Mouse (Mus musculus) neural tube, embryonic 15.5 days (tissue): Measurements from ENCODE around the gene Bcl9. TPM values are rescaled to one million over a fixed set of nuclear protein-coding genes. Genes with fewer than 3 reads are reported as not detected.

Experiments used
- ATAC-seq: fragments of 200-750 bp; cut with Nextera tagmentation; 2 replicates; pipeline ENCODE4 v1.8.0; 2017; ENCODE audit warnings: mild to moderate bottlenecking, moderate TSS enrichment, moderate library complexity; ENCODE audit not compliant: low FRiP score
- H3K27ac ChIP-seq: fragments of 300-500 bp; sonication (generic); replicated peaks from 2 replicates; pipeline ENCODE4 v1.5.1; 2015; ENCODE audit warnings: mild to moderate bottlenecking, inconsistent platforms
- H3K27me3 ChIP-seq: fragments of 300-500 bp; sonication (generic); replicated peaks from 2 replicates; pipeline ENCODE4 v1.6.1; 2015; ENCODE audit warnings: inconsistent platforms
- H3K36me3 ChIP-seq: fragments of 300-500 bp; sonication (generic); 2 replicates; pipeline ENCODE4 v1.6.1; 2015; ENCODE audit warnings: inconsistent platforms
- H3K4me1 ChIP-seq: fragments of 300-500 bp; sonication (generic); 2 replicates; pipeline ENCODE4 v1.6.1; 2015; ENCODE audit warnings: inconsistent platforms
- H3K4me2 ChIP-seq: fragments of 300-500 bp; sonication (generic); 2 replicates; pipeline ENCODE4 v1.6.1; 2015; ENCODE audit warnings: inconsistent platforms, mild to moderate bottlenecking, moderate library complexity
- H3K4me3 ChIP-seq: fragments of 300-500 bp; sonication (generic); replicated peaks from 2 replicates; pipeline ENCODE4 v1.5.1; 2015; ENCODE audit warnings: mild to moderate bottlenecking, inconsistent platforms
- H3K9ac ChIP-seq: fragments of 300-500 bp; sonication (generic); replicated peaks from 2 replicates; pipeline ENCODE4 v1.6.1; 2015; ENCODE audit warnings: mild to moderate bottlenecking, inconsistent platforms
- H3K9me3 ChIP-seq: fragments of 300-500 bp; sonication (generic); replicated peaks from 2 replicates; pipeline ENCODE4 v1.6.1; 2016; ENCODE audit warnings: inconsistent platforms
- WGBS: fragments of 180-500 bp; shearing (Covaris S2); methylation state at CpG from one replicate; pipeline ENCODE4 v1.1.7; 2015; ENCODE audit warnings: mixed read lengths; 5-methylcytosine and 5-hydroxymethylcytosine counted together
- polyA plus RNA-seq: library from polyadenylated mRNA; unstranded; fragments of >200 nt; fragmentation: Nextera tagmentation; extraction: Ambion mirVana; gene quantifications from 2 replicates; pipeline ENCODE4 v1.2.1, GENCODE M21; 2015

The Bcl9 gene
- polyA plus RNA-seq, 1 experiment from 2014 or later, result 64.6 TPM

GRCm38 (mm10) chr3:97164477-97164876, 133.2 kb downstream of the Bcl9 start:
- no peak overlapping the region for H3K4me2 ChIP-seq
- H3K4me3 ChIP-seq, result no peak overlapping the region
- no peaks in the 10 kb centered on the region for H3K27me3 ChIP-seq
- no peak overlapping the region for H3K27ac ChIP-seq
- 0 out of 2 replicates have a peak, but pooled peaks cover 1% of the 10 kb centered on the region for H3K36me3 ChIP-seq
- peaks cover 6% of the 10 kb centered on the region for H3K4me1 ChIP-seq
- WGBS, result 90% methylated on average over 4 of the region's 4 CpGs
- no peaks in the 10 kb centered on the region for H3K9me3 ChIP-seq
- H3K9ac ChIP-seq, result no peak overlapping the region
- ATAC-seq, result no peak

GRCm38 (mm10) chr3:97161773-97162172, 135.9 kb downstream of the Bcl9 start:
- no peak overlapping the region for H3K27ac ChIP-seq
- H3K4me3 ChIP-seq, result no peak overlapping the region
- no peaks in the 10 kb centered on the region for H3K36me3 ChIP-seq
- peaks cover 13% of the 10 kb centered on the region for H3K4me1 ChIP-seq
- no peak for ATAC-seq
- WGBS, result 63% methylated on average over 4 of the region's 4 CpGs
- H3K9ac ChIP-seq, result no peak overlapping the region
- H3K4me2 ChIP-seq, result no peak overlapping the region
- H3K9me3 ChIP-seq, result no peaks in the 10 kb centered on the region
- no peaks in the 10 kb centered on the region for H3K27me3 ChIP-seq

GRCm38 (mm10) chr3:97160908-97161307, 136.8 kb downstream of the Bcl9 start:
- Histone ChIP-seq H3K27ac (no peak overlapping the region), H3K4me1 (peaks cover 13% of the 10 kb centered on the region), H3K4me3 (no peak overlapping the region), H3K36me3 (no peaks in the 10 kb centered on the region), H3K27me3 (no peaks in the 10 kb centered on the region), H3K9me3 (no peaks in the 10 kb centered on the region), H3K4me2 (no peak overlapping the region), H3K9ac (no peak overlapping the region)
- WGBS, result 63% methylated on average over 10 of the region's 10 CpGs
- no peak for ATAC-seq

GRCm38 (mm10) chr3:97159986-97160385, 137.7 kb downstream of the Bcl9 start:
- H3K4me1 ChIP-seq, result peaks cover 13% of the 10 kb centered on the region
- no peak for ATAC-seq
- WGBS, result 78% methylated on average over 2 of the region's 2 CpGs
- H3K4me2 ChIP-seq, result peak overlapping the region; percentile 72; the same call in 1 of the 2 replicates
- no peaks in the 10 kb centered on the region for H3K27me3 ChIP-seq
- H3K4me3 ChIP-seq, result no peak overlapping the region; the same call in 1 of the 2 replicates
- no peaks in the 10 kb centered on the region for H3K9me3 ChIP-seq
- H3K27ac ChIP-seq, result no peak overlapping the region
- H3K9ac ChIP-seq, result no peak overlapping the region
- no peaks in the 10 kb centered on the region for H3K36me3 ChIP-seq

- no peak for ATAC-seq
- H3K4me3 ChIP-seq, result peak overlapping the region; percentile 66
- H3K9ac ChIP-seq, result peak overlapping the region; percentile 61
- H3K4me1 ChIP-seq, result peaks cover 13% of the 10 kb centered on the region
- no peaks in the 10 kb centered on the region for H3K9me3 ChIP-seq
- H3K4me2 ChIP-seq, result peak overlapping the region; percentile 72
- 9% methylated on average over 6 of the region's 6 CpGs for WGBS
- H3K36me3 ChIP-seq, result no peaks in the 10 kb centered on the region
- no peaks in the 10 kb centered on the region for H3K27me3 ChIP-seq
- H3K27ac ChIP-seq, result 0 out of 2 replicates have a peak overlapping the region, but pooled peaks have one; percentile 78
These were observed 138.2 kb downstream of the Bcl9 start for GRCm38 (mm10) chr3:97159509-97159850.

GRCm38 (mm10) chr3:97158611-97159508, 138.9 kb downstream of the Bcl9 start, which contains the start of gene Acp6:
Gene Acp6, plus strand, starts transcription at chr3:97158777.
- Histone ChIP-seq H3K9ac (peak within 1 kb of the TSS; percentile 61), H3K9me3 (no peaks in the 10 kb centered on the region), H3K27me3 (no peaks in the 10 kb centered on the region), H3K27ac (peak within 1 kb of the TSS; percentile 78), H3K4me3 (peak within 1 kb of the TSS; percentile 66), H3K4me2 (peak within 1 kb of the TSS; percentile 72), H3K36me3 (no peaks in the 10 kb centered on the region), H3K4me1 (peaks cover 13% of the 10 kb centered on the region)
- under 1% methylated on average over 53 of the region's 54 CpGs for WGBS
- peak; percentile 94 for ATAC-seq

GRCm38 (mm10) chr3:97157958-97158599, 139.6 kb downstream of the Bcl9 start:
- Histone ChIP-seq H3K9me3 (no peaks in the 10 kb centered on the region), H3K9ac (peak overlapping the region; percentile 33; the same call in 1 of the 2 replicates), H3K4me2 (peak overlapping the region; percentile 72), H3K4me3 (peak overlapping the region; percentile 66), H3K27ac (peak overlapping the region; percentile 78), H3K4me1 (peaks cover 13% of the 10 kb centered on the region), H3K27me3 (no peaks in the 10 kb centered on the region), H3K36me3 (no peaks in the 10 kb centered on the region)
- ATAC-seq, result peak; percentile 72
- under 1% methylated on average over 17 of the region's 17 CpGs for WGBS

- H3K9ac ChIP-seq, result no peak overlapping the region
- no peak for ATAC-seq
- no peaks in the 10 kb centered on the region for H3K27me3 ChIP-seq
- H3K9me3 ChIP-seq, result no peaks in the 10 kb centered on the region
- no peak overlapping the region for H3K4me3 ChIP-seq
- H3K27ac ChIP-seq, result no peak overlapping the region
- no peaks in the 10 kb centered on the region for H3K36me3 ChIP-seq
- peaks cover 13% of the 10 kb centered on the region for H3K4me1 ChIP-seq
- 93% methylated on average over 1 of the region's 1 CpGs for WGBS
- peak overlapping the region; percentile 72; the same call in 1 of the 2 replicates for H3K4me2 ChIP-seq
These were observed 140.4 kb downstream of the Bcl9 start for GRCm38 (mm10) chr3:97157308-97157707.

- Histone ChIP-seq H3K4me1 (peaks cover 13% of the 10 kb centered on the region), H3K4me2 (no peak overlapping the region), H3K9ac (no peak overlapping the region), H3K27me3 (no peaks in the 10 kb centered on the region), H3K27ac (no peak overlapping the region), H3K36me3 (no peaks in the 10 kb centered on the region), H3K4me3 (no peak overlapping the region), H3K9me3 (no peaks in the 10 kb centered on the region)
- no peak for ATAC-seq
- 89% methylated on average over 6 of the region's 6 CpGs for WGBS
These were observed 141.3 kb downstream of the Bcl9 start for GRCm38 (mm10) chr3:97156431-97156830.
